Mouse (Mus musculus): ENCODE data around the gene Serp1. TPM values are rescaled to one million over a fixed set of nuclear protein-coding genes. Genes with fewer than 3 reads are reported as not detected.
"Not testable (repeated sequence)": the region's sequence is repeated elsewhere in the genome, so short reads cannot be mapped to it uniquely, and the experiment has no call there.

Serp1 gene
- polyA plus RNA-seq, 1 experiment = 22.3 TPM

- 92% methylated on average over 2 of the region's 2 CpGs for WGBS
- H3K4me1 ChIP-seq (ENCODE audit: control insufficient read depth, insufficient read depth, low read length) = no peaks in the 10 kb centered on the region
- H3K4me3 ChIP-seq (replicated peaks; ENCODE audit: insufficient read depth, low read depth, low read length) = no peak overlapping the region
- no peak for DNase-seq
- TF ChIP-seq POLR2A (IDR thresholded peaks at IDR 0.05; ENCODE audit: borderline replicate concordance, insufficient read depth, low read length) (no peak), CTCF (IDR thresholded peaks at IDR 0.05; ENCODE audit: borderline replicate concordance, insufficient read depth, low read depth, low read length) (no peak)
- no peak overlapping the region for H3K27ac ChIP-seq (ENCODE audit: insufficient read depth, low read length)
- no peaks in the 10 kb centered on the region for H3K27me3 ChIP-seq (ENCODE audit: control insufficient read depth, insufficient read depth, low read length)
Observed at GRCm38 (mm10) chr3:58478755-58479455, 46.8 kb downstream of the Serp1 start.

- not testable (repeated sequence) for H3K27me3 ChIP-seq (ENCODE audit: control insufficient read depth, insufficient read depth, low read length); H3K4me3 ChIP-seq (replicated peaks; ENCODE audit: insufficient read depth, low read depth, low read length); H3K4me1 ChIP-seq (ENCODE audit: control insufficient read depth, insufficient read depth, low read length); DNase-seq; H3K27ac ChIP-seq (ENCODE audit: insufficient read depth, low read length)
- 100% methylated on average over 1 of the region's 1 CpGs for WGBS
Observed at GRCm38 (mm10) chr3:58475298-58475697, 50.4 kb downstream of the Serp1 start.

Other genes with a start within 250 kb of the Serp1 start
- gene Tsc22d2, start 111.2 kb downstream of the Serp1 start, polyA plus RNA-seq (2012; rRNA removed) = 13.0 and 13.3 TPM in 2 replicates
- 36.9 and 37.0 TPM in 2 replicates for gene Eif2a, start 71 bp downstream of the Serp1 start, polyA plus RNA-seq (2012; rRNA removed)
- gene Selenot, start 50.7 kb upstream of the Serp1 start, polyA plus RNA-seq (2012; rRNA removed) = 121 and 125 TPM in 2 replicates
- 1.9 and 2.2 TPM in 2 replicates for gene Erich6, start 111.3 kb upstream of the Serp1 start, polyA plus RNA-seq (2012; rRNA removed)
- 25.0 and 26.7 TPM in 2 replicates for gene Siah2, start 166.5 kb upstream of the Serp1 start, polyA plus RNA-seq (2012; rRNA removed)